Mouse (Mus musculus) adrenal gland, postnatal 10 days (tissue): Measurements from ENCODE around the gene Tpte. TPM values are rescaled to one million over a fixed set of nuclear protein-coding genes. Genes with fewer than 3 reads are reported as not detected.

ENCODE experiments used
- DNase-seq: peaks from one replicate; pipeline ENCODE4 v3.0.0; 2021; ENCODE audit warnings: mixed read lengths
- total RNA-seq, 2 experiments: library from RNA; stranded (reverse); gene quantifications; 2 replicates each; pipeline ENCODE4 v1.2.3; 2021

The Tpte gene
- total RNA-seq, 2 experiments from 2014 or later, result not detected

GRCm38 (mm10) chr8:22376903-22377302 lies 93.7 kb downstream of the Tpte start:
- DNase-seq, result peak; percentile 71

GRCm38 (mm10) chr8:22380934-22381333 lies 97.7 kb downstream of the Tpte start:
- DNase-seq, result no peak

DNA sequence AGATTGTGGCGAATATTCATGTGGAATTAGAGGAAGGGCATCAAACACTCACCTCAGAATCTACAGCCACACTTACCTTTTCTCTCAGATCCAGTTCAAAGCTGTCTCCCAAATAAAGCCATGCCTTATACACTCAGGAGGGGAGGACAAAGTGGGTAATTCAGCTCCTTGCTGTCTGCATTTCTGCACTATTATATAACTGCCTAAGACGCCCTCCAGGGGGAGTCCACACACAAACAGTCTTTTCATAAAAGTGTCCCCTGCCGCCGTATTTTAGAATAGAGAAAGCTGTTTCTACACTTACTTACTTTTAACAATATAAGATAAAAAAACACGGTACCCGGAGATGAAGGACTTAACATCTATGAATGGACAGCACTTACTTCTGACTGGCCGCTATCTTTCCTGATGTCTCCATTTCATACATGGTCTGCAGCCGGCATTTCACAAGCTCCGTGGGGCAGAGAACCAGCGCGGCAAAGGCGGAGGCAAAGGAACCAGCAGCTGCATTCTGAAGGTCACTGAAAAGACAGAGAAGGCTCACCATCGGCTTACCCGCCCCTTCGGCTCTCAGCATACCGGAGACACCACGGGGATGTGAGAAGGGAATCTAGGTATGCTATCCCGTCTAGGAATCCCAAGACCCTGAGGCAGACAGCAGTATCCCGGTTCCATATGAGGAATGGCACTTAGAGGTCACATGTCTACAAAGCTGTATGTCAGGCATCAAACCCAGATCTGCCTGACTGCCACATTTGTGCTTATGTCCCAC lies 99.8 kb downstream of the Tpte start:
- no peak for DNase-seq

DNA sequence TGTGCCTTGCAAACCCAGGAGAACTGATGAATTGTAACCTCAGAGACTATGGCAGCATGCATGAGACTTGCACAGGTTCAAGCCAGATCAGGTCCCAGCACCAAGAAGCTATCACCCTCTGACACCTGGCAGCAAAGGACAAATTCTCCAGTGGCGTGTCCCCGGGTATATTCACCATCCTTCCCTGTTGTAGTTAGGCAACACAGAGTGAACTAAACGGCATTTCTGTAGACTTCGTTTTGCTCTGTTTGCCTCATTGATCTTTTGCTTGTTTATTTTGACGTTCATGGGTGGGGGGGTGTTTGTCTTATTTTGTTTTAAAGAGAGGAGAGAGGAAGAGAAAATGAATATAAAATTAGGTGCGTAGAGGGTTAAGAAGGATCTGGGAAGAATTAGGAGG lies 101.9 kb downstream of the Tpte start:
- DNase-seq, result no peak

GRCm38 (mm10) chr8:22389874-22390273 lies 106.6 kb downstream of the Tpte start:
- DNase-seq, result no peak

DNA sequence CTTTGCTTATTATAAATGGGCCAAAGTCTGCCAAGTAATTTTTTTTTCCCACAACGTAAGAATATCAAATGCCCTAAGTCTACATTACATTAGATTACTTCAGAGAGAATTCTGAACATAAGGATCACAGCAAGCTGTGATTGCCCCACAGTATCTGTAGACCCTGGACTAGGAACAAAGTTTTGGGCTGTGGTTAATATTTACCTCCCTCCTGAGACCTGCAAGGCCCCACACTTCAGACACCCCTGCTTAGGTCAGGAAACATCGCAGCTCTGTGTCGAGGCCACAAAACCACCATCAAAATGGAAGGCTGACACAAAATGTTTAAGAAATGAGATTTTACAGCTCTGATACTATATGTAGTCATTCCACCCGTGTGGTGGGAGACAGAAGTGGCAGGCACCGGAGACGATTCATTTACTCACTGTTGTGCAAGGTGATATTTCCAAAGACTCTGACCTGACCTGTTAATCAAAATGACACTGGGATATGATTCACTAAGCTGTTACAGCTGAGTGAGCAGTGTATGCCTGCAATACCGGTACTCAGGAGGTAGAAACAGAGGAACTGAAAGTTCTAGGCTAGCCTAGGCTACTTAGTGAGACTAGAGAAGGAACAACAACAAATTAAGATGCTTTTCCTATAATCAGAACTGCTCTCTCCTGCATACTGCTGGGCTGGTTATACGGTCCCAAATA lies 107.7 kb downstream of the Tpte start:
- no peak for DNase-seq

GRCm38 (mm10) chr8:22394471-22394870 lies 111.2 kb downstream of the Tpte start:
- no peak for DNase-seq

DNA sequence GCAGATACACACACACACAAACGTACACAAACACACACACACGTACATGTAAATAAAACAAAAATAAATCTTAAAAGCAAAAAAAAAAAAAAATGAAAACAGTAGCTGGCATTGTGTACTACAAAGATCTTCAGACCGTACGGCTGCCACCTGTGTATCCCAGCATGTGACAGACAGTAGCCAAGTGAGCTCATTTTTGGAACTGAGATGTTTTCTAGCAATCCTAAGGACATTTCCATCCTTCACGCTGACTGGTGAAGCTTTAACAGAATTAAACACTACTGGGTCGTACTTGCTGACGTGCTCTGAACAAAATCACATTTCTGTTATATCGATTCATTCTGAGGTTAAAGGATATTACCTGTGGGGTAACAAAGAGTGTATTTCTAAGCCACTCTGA lies 112.0 kb downstream of the Tpte start:
- no peak for DNase-seq

DNA sequence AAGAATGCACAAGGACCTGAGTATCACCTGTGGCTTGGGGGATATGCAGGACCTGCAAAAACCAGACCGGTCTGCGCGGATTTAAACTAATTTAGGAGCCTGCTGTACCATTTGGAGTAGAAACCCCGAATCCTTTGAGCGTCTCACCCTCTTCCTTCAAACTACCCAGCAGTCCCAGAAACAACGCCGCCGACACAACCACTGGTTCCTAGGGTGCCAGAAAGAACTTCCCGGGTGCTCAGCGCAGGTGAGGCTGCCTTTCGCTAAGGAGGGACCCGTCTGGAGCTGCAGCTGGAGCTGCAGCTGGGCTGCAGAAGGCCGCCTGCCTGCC lies 114.5 kb downstream of the Tpte start:
- DNase-seq, result no peak

DNA sequence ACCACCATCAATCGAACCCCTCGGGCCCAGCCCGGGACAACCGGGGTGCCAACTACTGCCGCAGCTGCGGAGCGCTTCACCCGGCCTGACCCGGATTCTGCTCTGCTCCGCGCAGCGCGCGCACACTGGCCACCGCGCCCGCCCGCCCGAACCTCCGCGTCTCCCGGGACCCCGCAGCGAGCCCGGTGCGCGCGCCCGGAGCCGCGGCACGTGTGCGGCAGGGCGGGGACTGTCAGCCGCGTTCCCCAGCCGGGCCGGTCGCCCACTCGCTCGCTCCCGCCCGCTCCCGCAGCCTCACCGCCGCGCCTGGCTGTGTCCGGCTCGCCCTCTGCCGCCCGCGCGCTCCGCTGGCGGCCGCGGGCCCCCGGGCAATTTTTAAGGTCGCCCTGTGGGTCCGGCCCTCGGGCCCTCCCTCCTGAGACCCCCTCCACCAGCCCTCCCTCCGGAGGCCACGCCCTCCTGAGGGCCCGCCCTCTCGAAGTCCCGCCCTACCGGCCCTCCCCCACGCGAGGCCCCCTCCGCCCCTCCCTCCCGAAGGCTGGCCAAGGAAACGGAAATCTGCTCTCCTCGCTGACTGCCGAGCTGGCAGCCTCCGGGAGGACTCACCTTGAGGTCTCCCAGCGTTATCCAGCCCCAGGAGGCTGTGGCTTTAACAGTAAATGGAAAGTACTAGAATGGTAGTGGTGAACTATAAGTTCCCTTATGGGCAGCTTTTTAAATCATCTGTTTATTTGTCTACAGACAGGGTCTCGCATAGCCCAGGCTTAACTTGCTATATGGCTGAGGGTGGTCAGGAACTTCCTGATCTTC lies 115.1 kb downstream of the Tpte start, which contains the start of gene Slc25a15:
TSS of gene Slc25a15 (minus strand) at position 456 of the 810 bp plus-strand sequence.
- DNase-seq, result peak; percentile 96

DNA sequence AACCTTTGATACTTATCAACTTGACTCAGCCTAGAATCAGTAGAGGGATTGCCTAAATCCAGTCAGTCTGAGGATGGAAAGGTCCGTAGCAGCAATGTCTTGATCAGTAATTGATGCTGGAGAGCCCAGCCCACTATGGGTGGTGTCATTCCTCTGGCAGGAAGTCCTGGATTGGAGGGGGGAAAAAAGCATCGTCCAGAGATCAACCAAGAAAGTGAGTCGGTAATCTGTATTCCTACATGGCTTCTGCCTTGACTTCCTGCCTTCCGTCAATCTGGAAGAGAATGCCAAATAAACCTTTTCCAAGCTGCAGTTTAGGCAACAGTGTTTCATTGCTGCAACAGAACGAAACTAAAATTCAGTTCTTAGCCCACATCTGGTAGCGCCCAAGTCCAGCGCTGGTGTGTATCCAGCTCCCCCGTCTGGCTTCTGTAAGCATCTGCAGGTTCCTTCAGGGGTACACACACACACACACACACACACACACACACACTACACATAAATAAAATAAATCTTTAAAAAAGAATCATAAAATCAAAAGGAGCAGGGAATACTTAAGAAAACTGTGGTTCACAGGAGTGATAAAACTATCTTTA lies 116.1 kb downstream of the Tpte start:
- no peak for DNase-seq

- no peak for DNase-seq
These were observed 117.4 kb downstream of the Tpte start for GRCm38 (mm10) chr8:22400593-22400992.

- no peak for DNase-seq
These were observed 120.0 kb downstream of the Tpte start for GRCm38 (mm10) chr8:22403235-22403634.

DNA sequence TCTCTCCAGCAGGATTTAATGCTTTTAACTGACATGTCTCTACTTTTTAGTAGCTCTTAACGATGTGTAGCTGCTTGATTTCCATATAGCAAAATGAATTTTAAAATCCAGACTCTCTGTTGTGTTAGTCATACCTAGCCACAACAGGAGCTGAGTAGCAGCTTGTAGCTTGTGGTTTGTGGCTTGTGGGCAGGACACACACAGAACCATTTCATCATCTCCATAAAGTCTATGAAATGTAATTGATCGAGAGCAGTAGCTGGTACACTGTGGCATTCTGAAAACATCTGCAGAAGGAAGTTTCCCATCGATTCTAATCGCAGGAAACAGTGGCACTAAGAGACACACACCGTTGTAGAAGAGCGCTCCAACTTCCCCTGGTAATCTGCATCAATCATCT lies 122.5 kb downstream of the Tpte start:
- no peak for DNase-seq

- no peak for DNase-seq
These were observed 127.5 kb downstream of the Tpte start for GRCm38 (mm10) chr8:22410688-22411281.

DNA sequence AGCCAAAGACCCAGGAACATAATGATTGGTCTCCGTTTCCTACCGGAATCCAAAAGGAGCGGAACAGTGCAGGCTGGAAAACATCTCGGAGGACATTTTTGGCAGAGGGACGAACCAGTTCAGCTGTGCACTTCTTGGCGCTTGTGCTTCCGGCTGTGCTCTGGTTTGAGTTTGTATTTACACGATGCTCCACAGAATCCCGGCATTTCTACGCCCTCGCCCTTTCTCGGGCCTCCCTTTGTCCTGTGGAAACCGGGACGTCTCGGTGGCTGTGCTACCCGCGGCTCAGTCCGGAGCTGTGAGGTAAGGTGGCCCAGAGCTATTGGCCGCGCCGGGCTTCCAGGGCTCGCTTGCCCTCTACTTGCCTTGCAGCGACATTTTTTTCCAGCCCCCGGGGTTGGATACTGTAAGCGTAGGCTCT lies 128.1 kb downstream of the Tpte start, which contains the start of gene Mrps31:
TSS of gene Mrps31 (plus strand) at position 80 of the 421 bp plus-strand sequence.
- DNase-seq, result peak; percentile 88

GRCm38 (mm10) chr8:22411971-22412370 lies 128.7 kb downstream of the Tpte start:
- no peak for DNase-seq

Other genes starting within 250 kb of the Tpte start
- 1 to 10 TPM; 2.8 to 3.9 TPM for gene Atp7b, start 223.1 kb upstream of the Tpte start, total RNA-seq
- 10 to 100 TPM; 23.3 to 32.8 TPM for gene Alg11, start 222.7 kb upstream of the Tpte start, total RNA-seq
- 1 to 10 TPM; 1.3 to 2.2 TPM for gene Nek5, start 158.4 kb upstream of the Tpte start, total RNA-seq
- gene Nek3, start 117.0 kb upstream of the Tpte start, total RNA-seq, result 1 to 10 TPM; 3.2 to 4.4 TPM
- gene Ckap2, start 97.6 kb upstream of the Tpte start, total RNA-seq, result 10 to 100 TPM; 13.2 to 14.9 TPM
- 10 to 100 TPM; 30.7 to 34.3 TPM for gene Vps36, start 90.6 kb upstream of the Tpte start, total RNA-seq
- gene Thsd1, start 56.1 kb upstream of the Tpte start, total RNA-seq, result 1 to 10 TPM; 7.4 to 9.2 TPM
- gene Slc25a15, start 115.2 kb downstream of the Tpte start, total RNA-seq, result 10 to 100 TPM; 24.1 to 35.7 TPM
- gene Mrps31, start 127.9 kb downstream of the Tpte start, total RNA-seq, result 10 to 100 TPM; 50.8 to 52.3 TPM